Mouse (Mus musculus) cortical plate, adult 2 months (tissue): ENCODE results near the gene Fcna.

Experiments
- CTCF ChIP-seq: fragments of 200-500 bp; IDR thresholded peaks from 2 replicates; pipeline ENCODE4 v1.5.1; 2011; ENCODE audit warnings: mild to moderate bottlenecking, control low read depth, low read length; ENCODE audit not compliant: insufficient read depth; ENCODE audit errors: extremely low read depth
- POLR2A ChIP-seq: fragments of 200-500 bp; IDR thresholded peaks from 2 replicates; pipeline ENCODE4 v1.6.1; 2011; ENCODE audit warnings: mild to moderate bottlenecking, low read length, control low read depth; ENCODE audit not compliant: insufficient read depth; ENCODE audit errors: extremely low read depth

- TF ChIP-seq CTCF (no peak), POLR2A (no peak)
Measured at GRCm38 (mm10) chr2:25625986-25626385, 1.8 kb downstream of the Fcna start.
